Mouse (Mus musculus) E14TG2a.4 (cell line): Measurements from ENCODE around the gene Prep.
"Not testable (repeated sequence)": the region's sequence is repeated elsewhere in the genome, so short reads cannot be mapped to it uniquely, and the experiment has no call there.

ENCODE experiments used
- H3K27me3 ChIP-seq: 2 replicates; pipeline ENCODE4 v1.6.1; 2014; ENCODE audit warnings: low read length, control low read depth; ENCODE audit not compliant: insufficient read depth
- H3K36me3 ChIP-seq: 2 replicates; pipeline ENCODE4 v1.6.1; 2014; ENCODE audit warnings: low read length, control low read depth; ENCODE audit not compliant: insufficient read depth
- H3K4me1 ChIP-seq: replicated peaks from 2 replicates; pipeline ENCODE4 v1.6.1; 2014; ENCODE audit warnings: low read depth, low read length, control low read depth
- H3K4me3 ChIP-seq: replicated peaks from 2 replicates; pipeline ENCODE4 v1.5.1; 2014; ENCODE audit warnings: mild to moderate bottlenecking, low read length
- H3K9me3 ChIP-seq: 2 replicates; pipeline ENCODE4 v1.6.1; 2014; ENCODE audit warnings: low read length, control low read depth
- CTCF ChIP-seq: conservative IDR thresholded peaks from 2 replicates; pipeline ENCODE4 v1.5.1; 2014; ENCODE audit warnings: low read length
- NANOG ChIP-seq: IDR thresholded peaks from 2 replicates; pipeline ENCODE4 v1.6.1; 2014; ENCODE audit warnings: borderline replicate concordance, low read length, mixed read lengths
- POU5F1 ChIP-seq: IDR thresholded peaks from 2 replicates; pipeline ENCODE4 v1.6.1; 2014; ENCODE audit warnings: low read length, borderline replicate concordance

The Prep gene

DNA sequence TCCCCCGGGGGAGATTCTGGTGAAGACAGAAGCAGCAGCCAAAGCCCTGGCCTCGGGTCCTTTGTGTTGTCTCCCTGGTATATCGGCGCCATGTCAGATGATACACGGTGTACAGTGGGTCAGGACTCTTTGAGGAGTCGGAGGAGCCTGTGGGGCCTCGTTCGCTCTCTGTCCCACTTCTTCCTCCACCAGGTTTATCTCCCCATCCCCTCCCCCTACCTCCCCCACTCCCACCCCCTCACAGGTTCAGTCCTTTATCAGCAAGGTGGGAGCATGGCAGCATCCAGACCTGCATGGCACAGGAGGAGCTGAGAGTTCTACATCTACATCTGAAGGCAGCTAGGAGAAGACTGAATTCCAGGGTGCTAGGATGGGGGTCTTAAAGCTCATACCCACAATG, 98.8 kb downstream of the Prep start:
- no peak for TF ChIP-seq NANOG
- no peak for TF ChIP-seq POU5F1
- TF ChIP-seq CTCF: no peak
- peaks cover 6% of the 10 kb centered on the region for H3K4me1 ChIP-seq
- no peaks in the 10 kb centered on the region for H3K27me3 ChIP-seq
- no peaks in the 10 kb centered on the region for H3K9me3 ChIP-seq
- no peaks in the 10 kb centered on the region for H3K36me3 ChIP-seq
- no peak overlapping the region for H3K4me3 ChIP-seq

GRCm38 (mm10) chr10:45173927-45174326, 106.9 kb downstream of the Prep start:
- H3K9me3 ChIP-seq: peaks cover 13% of the 10 kb centered on the region
- no peak for TF ChIP-seq CTCF
- TF ChIP-seq NANOG: no peak
- no peak for TF ChIP-seq POU5F1
- no peaks in the 10 kb centered on the region for H3K36me3 ChIP-seq
- H3K4me1 ChIP-seq: no peaks in the 10 kb centered on the region; the same call in 1 of the 2 replicates
- no peaks in the 10 kb centered on the region for H3K27me3 ChIP-seq
- H3K4me3 ChIP-seq: no peak overlapping the region

DNA sequence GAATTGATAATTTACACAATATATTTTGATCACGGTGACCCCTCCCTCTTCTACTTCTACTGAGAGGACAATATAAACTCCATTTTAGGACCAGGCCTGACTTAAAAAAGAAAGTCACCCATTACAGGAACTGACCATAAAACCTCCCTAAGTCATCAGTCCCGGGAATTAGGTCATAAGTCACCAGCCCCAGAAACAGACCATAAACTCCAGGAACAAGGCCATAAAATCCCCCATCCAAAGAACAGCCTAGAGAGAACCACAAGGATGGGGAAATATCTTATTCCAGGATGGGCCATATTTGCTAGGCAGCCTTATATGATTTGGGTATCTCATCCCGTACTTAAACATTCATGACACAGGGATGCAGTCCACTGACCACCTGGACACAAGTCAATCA, 107.3 kb downstream of the Prep start:
- Histone ChIP-seq H3K36me3 (no peaks in the 10 kb centered on the region), H3K9me3 (peaks cover 13% of the 10 kb centered on the region), H3K4me3 (no peak overlapping the region), H3K27me3 (no peaks in the 10 kb centered on the region), H3K4me1 (no peaks in the 10 kb centered on the region; the same call in 1 of the 2 replicates)
- TF ChIP-seq NANOG (no peak), POU5F1 (no peak), CTCF (no peak)

DNA sequence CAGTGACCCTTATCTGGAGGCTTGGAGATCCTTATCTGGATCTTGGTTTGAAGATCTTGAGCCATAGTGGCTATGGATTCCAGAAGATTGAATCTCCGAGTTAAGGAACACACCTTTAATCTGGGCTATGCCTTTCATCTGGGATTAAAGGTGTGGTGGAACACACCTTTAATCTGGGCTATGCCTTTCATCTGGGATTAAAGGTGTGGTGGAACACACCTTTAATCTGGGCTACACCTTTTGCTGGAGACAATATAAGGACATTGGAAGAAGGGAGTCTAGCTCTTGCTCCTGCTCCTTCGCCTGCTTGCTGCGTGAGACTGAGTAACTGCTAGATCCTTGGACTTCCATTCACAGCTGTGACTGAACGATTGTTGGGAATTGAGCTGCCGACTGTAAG, 110.8 kb downstream of the Prep start, which contains the start of gene Popdc3:
Popdc3 (plus strand) TSS at position 301 of the 400 bp plus-strand sequence.
- peaks cover 13% of the 10 kb centered on the region for H3K9me3 ChIP-seq
- H3K4me3 ChIP-seq, H3K27me3 ChIP-seq, H3K36me3 ChIP-seq, H3K4me1 ChIP-seq: not testable (repeated sequence)

- Histone ChIP-seq H3K4me1 (no peaks in the 10 kb centered on the region), H3K4me3 (no peak overlapping the region), H3K9me3 (peaks cover 5% of the 10 kb centered on the region; the same call in 1 of the 2 replicates), H3K36me3 (no peaks in the 10 kb centered on the region), H3K27me3 (no peaks in the 10 kb centered on the region)
- TF ChIP-seq POU5F1 (no peak), NANOG (no peak), CTCF (no peak)
These were observed 113.8 kb downstream of the Prep start for GRCm38 (mm10) chr10:45180677-45181326.

GRCm38 (mm10) chr10:45181344-45181743, 114.3 kb downstream of the Prep start:
- no peaks in the 10 kb centered on the region for H3K9me3 ChIP-seq
- H3K4me3 ChIP-seq: no peak overlapping the region
- H3K4me1 ChIP-seq: no peaks in the 10 kb centered on the region
- TF ChIP-seq NANOG (no peak), CTCF (no peak), POU5F1 (no peak)
- no peaks in the 10 kb centered on the region for H3K27me3 ChIP-seq
- H3K36me3 ChIP-seq: no peaks in the 10 kb centered on the region

DNA sequence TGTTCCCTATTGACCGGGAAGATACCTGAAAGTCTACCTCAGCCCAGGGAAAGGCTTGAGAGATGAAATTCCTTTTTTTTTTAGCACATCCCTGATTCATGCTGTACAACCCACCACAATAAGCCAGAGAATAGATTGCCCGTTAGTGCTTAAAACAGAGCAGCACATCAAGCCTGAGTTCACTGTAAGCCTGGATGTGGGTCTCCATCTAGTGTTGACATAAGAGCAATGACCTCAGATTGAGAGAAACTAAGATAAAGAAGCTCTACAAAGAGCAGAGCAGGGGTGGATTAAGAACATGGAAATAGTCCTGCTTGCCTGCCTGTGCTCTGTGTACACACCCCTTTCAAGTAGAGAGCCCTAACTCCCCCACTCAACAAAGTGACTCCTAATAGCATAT, 118.5 kb downstream of the Prep start:
- Histone ChIP-seq H3K27me3 (no peaks in the 10 kb centered on the region), H3K9me3 (no peaks in the 10 kb centered on the region), H3K4me1 (no peaks in the 10 kb centered on the region), H3K36me3 (no peaks in the 10 kb centered on the region), H3K4me3 (no peak overlapping the region)
- no peak for TF ChIP-seq NANOG
- TF ChIP-seq POU5F1: no peak
- no peak for TF ChIP-seq CTCF

GRCm38 (mm10) chr10:45193330-45194310, 126.6 kb downstream of the Prep start:
- no peaks in the 10 kb centered on the region for H3K27me3 ChIP-seq
- TF ChIP-seq NANOG (peak; percentile 71), CTCF (no peak)
- H3K4me1 ChIP-seq: peaks cover 25% of the 10 kb centered on the region

GRCm38 (mm10) chr10:45194531-45194930, 127.5 kb downstream of the Prep start:
- TF ChIP-seq CTCF (no peak), NANOG (peak; percentile 25; the same call in 1 of the 2 replicates)
- no peak overlapping the region for H3K4me3 ChIP-seq
- H3K27me3 ChIP-seq: no peaks in the 10 kb centered on the region
- H3K4me1 ChIP-seq: peaks cover 25% of the 10 kb centered on the region
- no peaks in the 10 kb centered on the region for H3K9me3 ChIP-seq
- H3K36me3 ChIP-seq: no peaks in the 10 kb centered on the region

More at GRCm38 (mm10) chr10:45193330-45194310, 126.6 kb downstream of the Prep start:
- H3K4me3 ChIP-seq: no peak overlapping the region
- H3K9me3 ChIP-seq: no peaks in the 10 kb centered on the region
- H3K36me3 ChIP-seq: no peaks in the 10 kb centered on the region
